Mouse (Mus musculus) embryonic fibroblast, embryonic 13.5 days (primary cell): ENCODE measurements at regions not wholly inside any gene's neighbourhood (a gene's known extent, or its start where the extent isn't known, plus 50 kb on each side); places are given as distances from the start of the nearest gene placed in this dataset.

ENCODE experiments used
- H3K27ac ChIP-seq: 2 replicates; pipeline ENCODE4 v1.5.1; 2012; ENCODE audit warnings: low read length, control low read depth, inconsistent platforms; ENCODE audit not compliant: insufficient read depth
- H3K4me1 ChIP-seq: 2 replicates; pipeline ENCODE4 v1.6.1; 2011; ENCODE audit warnings: low read length; ENCODE audit not compliant: control insufficient read depth, insufficient read depth
- H3K4me3 ChIP-seq: 2 replicates; pipeline ENCODE4 v1.5.1; 2011; ENCODE audit warnings: mild to moderate bottlenecking, control low read depth, low read length; ENCODE audit not compliant: insufficient read depth
- CTCF ChIP-seq: IDR thresholded peaks from 2 replicates; pipeline ENCODE4 v1.5.1; 2011; ENCODE audit warnings: mild to moderate bottlenecking, control low read depth, low read length, moderate library complexity, borderline replicate concordance; ENCODE audit not compliant: insufficient read depth
- POLR2A ChIP-seq: IDR thresholded peaks from 2 replicates; pipeline ENCODE4 v1.6.1; 2011; ENCODE audit warnings: low read depth, mild to moderate bottlenecking, control low read depth, low read length, moderate library complexity

GRCm38 (mm10) chr6:148515105-148515504, 70.9 kb upstream of the Tmtc1 start:
- TF ChIP-seq POLR2A = no peak
- no peak for TF ChIP-seq CTCF
- Histone ChIP-seq H3K4me1 (no peaks in the 10 kb centered on the region), H3K4me3 (no peak overlapping the region)

GRCm38 (mm10) chr6:148514645-148515044, 70.5 kb upstream of the Tmtc1 start:
- no peak for TF ChIP-seq CTCF
- TF ChIP-seq POLR2A = no peak
- H3K4me1 ChIP-seq = no peaks in the 10 kb centered on the region
- H3K4me3 ChIP-seq = no peak overlapping the region
- H3K27ac ChIP-seq = no peak overlapping the region

More at GRCm38 (mm10) chr6:148515105-148515504, 70.9 kb upstream of the Tmtc1 start:
- H3K27ac ChIP-seq = no peak overlapping the region

GRCm38 (mm10) chr6:148514124-148514523, 69.9 kb upstream of the Tmtc1 start:
- no peak overlapping the region for H3K27ac ChIP-seq
- H3K4me3 ChIP-seq = no peak overlapping the region
- no peak for TF ChIP-seq CTCF
- TF ChIP-seq POLR2A = no peak
- no peaks in the 10 kb centered on the region for H3K4me1 ChIP-seq

DNA sequence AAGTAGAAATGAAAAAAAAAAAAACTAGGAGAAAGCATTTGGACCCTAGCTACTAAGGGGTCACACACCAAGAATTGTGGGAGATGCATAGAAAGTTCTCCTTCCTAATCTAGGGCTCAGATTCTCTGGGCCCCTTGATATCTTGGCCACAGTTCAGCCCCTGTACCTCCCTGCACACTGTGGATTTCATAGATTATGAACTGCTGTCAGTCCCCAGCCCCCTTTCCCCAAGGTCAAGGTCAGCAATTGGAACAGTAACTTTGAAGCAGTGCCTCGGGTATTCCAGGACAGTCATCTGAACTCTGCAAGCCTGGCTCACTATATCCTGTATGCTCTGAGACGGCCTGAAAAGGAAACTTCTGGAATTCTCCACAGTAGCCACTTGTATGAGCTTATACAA, 68.9 kb upstream of the Tmtc1 start:
- Histone ChIP-seq H3K4me3 (no peak overlapping the region), H3K4me1 (no peaks in the 10 kb centered on the region), H3K27ac (no peak overlapping the region)
- TF ChIP-seq POLR2A = no peak
- no peak for TF ChIP-seq CTCF

DNA sequence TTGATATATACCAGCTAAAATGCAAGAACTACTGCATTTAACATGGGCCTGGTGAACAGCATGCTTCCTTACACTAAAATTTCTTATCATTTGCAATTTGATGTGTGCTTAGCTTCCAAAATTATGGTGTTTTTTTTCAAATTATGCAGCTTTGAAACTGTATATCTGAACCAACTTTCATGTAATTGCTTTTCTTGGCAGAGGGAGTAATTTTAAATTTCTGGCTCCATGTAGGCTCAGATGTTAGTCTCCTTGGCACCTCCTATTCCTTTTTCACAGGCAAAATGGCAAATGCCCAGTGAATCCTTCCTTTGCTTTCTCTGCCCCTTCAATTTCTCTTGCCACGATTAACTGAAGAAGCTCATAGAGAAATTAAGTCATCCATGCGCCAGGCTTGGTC, 61.1 kb upstream of the Tmtc1 start:
- Histone ChIP-seq H3K27ac (no peak overlapping the region), H3K4me3 (no peak overlapping the region), H3K4me1 (no peaks in the 10 kb centered on the region)
- TF ChIP-seq CTCF = no peak
- TF ChIP-seq POLR2A = no peak

DNA sequence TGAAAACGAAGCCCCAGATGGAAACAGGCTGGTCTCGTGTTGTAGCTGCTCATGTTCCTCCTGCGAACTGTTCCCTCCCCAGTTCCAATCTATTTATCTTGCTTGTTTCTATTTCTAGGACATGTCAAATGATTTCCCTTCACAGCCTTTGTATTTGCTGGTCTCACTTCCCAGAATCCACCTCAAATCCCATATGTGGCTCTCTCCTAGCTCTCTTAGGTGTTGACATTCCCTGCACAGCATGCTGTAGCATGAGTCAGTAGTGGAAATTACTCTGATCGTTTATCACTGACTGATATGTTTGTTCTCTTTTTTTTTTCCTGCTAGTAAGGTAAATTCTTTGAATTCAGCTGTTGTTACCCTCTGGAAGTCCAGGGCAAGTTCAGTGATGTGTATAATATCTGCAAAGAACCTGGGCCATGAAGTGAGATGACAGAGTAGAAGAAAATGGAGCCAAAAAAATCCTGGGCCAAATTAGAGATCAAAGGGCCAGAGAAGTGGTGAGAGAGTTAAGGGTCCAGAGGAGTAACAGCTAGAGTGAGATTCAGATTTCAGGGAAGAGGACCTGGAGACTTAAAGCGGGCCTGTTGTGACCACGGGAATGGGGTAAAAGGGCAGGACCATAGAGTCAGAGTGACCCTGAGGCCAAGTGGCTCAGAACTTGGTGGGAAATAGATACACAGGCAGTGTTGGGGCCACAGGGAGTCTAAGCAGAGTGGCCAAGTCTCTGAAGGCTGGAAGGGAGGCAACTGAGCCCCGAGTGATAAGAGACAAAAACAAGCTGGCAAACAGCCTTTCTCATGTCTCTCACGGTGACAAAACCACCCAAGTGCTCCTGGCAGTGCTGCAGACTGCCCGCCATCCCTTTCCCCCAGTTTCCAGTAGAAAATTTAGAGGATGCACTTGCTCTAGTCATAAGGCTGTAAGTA, 56.3 kb upstream of the Tmtc1 start:
- no peak overlapping the region for H3K4me3 ChIP-seq
- H3K4me1 ChIP-seq = no peaks in the 10 kb centered on the region
- no peak for TF ChIP-seq CTCF
- no peak for TF ChIP-seq POLR2A
- no peak overlapping the region for H3K27ac ChIP-seq
